In genomic region chr14:39677556-39677955, GRCm38 (mm10) we compare ENCODE assay signal across 19 mouse cellular contexts.
A peak's percentile ranks its signal among the peaks of the same experiment; 100 is the strongest.
DNase-seq lines count a peak whose midpoint lies in the region.
"Had no signal": no experiment of that assay in that cellular context is flagged by ENCODE, and none has a peak within 500 bp of the region (broad histone marks: within the 10 kb centered on the region; RNA-seq: fewer than 3 reads in every experiment).

No protein-coding gene starts in this region.

- peak; percentile 2 to 44 for DNase-seq in layer of hippocampus, adult 18-20 months (ENCODE audit: low spot score in 2 of 2)
- DNase-seq in layer of hippocampus, postnatal 10 days (ENCODE audit: low spot score in 2 of 2) = no peak
- DNase-seq in right cerebral cortex, adult 2 months (ENCODE audit: low spot score in 2 of 2) = peak; percentile 10 to 22
- DNase-seq in right cerebral cortex, postnatal 4 days = no peak
- DNase-seq in left cerebral cortex, postnatal 36 days (ENCODE audit: low spot score in 2 of 2) = peak; percentile 15 to 45
- no peak for DNase-seq in gastrocnemius, postnatal 25 days
- no peak for DNase-seq in ovary, adult 18-20 months (ENCODE audit: low spot score)
- DNase-seq: adrenal gland, adult 8-10 months; cerebellum, adult 18-20 months; cerebellum, postnatal 25 days; embryo, embryonic 11 days; gastrocnemius, postnatal 36 days; heart, adult 2 months; heart, postnatal 14 days; kidney, adult 9 months; kidney, postnatal 14 days; lung, adult 18-20 months; lung, postnatal 10 days; thymus, adult 2 months had no signal

- intact Hi-C loops in left cerebral cortex, postnatal 36 days (cut with DNase I) = no loop called here

Comparison
In these comparisons a context has a peak if more than half of its experiments do, and no peak if none do; other contexts are left out.
1. DNase-seq: peak in layer of hippocampus, adult 18-20 months (2 of 2), right cerebral cortex, adult 2 months (2 of 2) and left cerebral cortex, postnatal 36 days (2 of 2); none in layer of hippocampus, postnatal 10 days (0 of 2), right cerebral cortex, postnatal 4 days (single experiment), gastrocnemius, postnatal 25 days (single experiment) and ovary, adult 18-20 months (single experiment).